Mouse (Mus musculus): ENCODE measurements at regions not wholly inside any gene's neighbourhood (a gene's known extent, or its start where the extent isn't known, plus 50 kb on each side); places are given as distances from the start of the nearest gene placed in this dataset.

- TF ChIP-seq CTCF (IDR thresholded peaks at IDR 0.05; ENCODE audit: extremely low read depth, insufficient read depth, low read length) (no peak), POLR2A (IDR thresholded peaks at IDR 0.05; ENCODE audit: extremely low read depth, insufficient read depth, low read length) (no peak)
Observed at GRCm38 (mm10) chr1:137917449-137917848, 258.1 kb downstream of the Ptprc start.

Data from cortical plate, adult 2 months (tissue).